Mouse (Mus musculus) kidney, embryonic 16.5 days (tissue): ENCODE data around the gene Capn2. TPM values are rescaled to one million over a fixed set of nuclear protein-coding genes. Genes with fewer than 3 reads are reported as not detected.

Source experiments
- ATAC-seq: fragments of 200-750 bp; cut with Nextera tagmentation; 2 replicates; pipeline ENCODE4 v1.8.0; 2017; ENCODE audit warnings: moderate TSS enrichment; ENCODE audit not compliant: low FRiP score, low TSS enrichment
- H3K27ac ChIP-seq: fragments of 300-500 bp; sonication (generic); 2 replicates; pipeline ENCODE4 v1.5.1; 2014; ENCODE audit warnings: low read length
- H3K27me3 ChIP-seq: fragments of 300-500 bp; sonication (generic); 2 replicates; pipeline ENCODE4 v1.6.1; 2014; ENCODE audit warnings: low read length, control low read depth, mixed read lengths; ENCODE audit not compliant: insufficient read depth
- H3K36me3 ChIP-seq: fragments of 300-500 bp; sonication (generic); 2 replicates; pipeline ENCODE4 v1.6.1; 2014; ENCODE audit warnings: low read length, control low read depth, mixed read lengths; ENCODE audit not compliant: insufficient read depth
- H3K4me1 ChIP-seq: fragments of 300-500 bp; sonication (generic); 2 replicates; pipeline ENCODE4 v1.6.1; 2014; ENCODE audit warnings: low read length, control low read depth, mixed read lengths; ENCODE audit not compliant: insufficient read depth
- H3K4me2 ChIP-seq: fragments of 300-500 bp; sonication (generic); replicated peaks from 2 replicates; pipeline ENCODE4 v1.6.1; 2014; ENCODE audit warnings: low read depth, low read length
- H3K4me3 ChIP-seq: fragments of 300-500 bp; sonication (generic); 2 replicates; pipeline ENCODE4 v1.5.1; 2014; ENCODE audit warnings: mild to moderate bottlenecking, low read length
- H3K9ac ChIP-seq: fragments of 300-500 bp; sonication (generic); replicated peaks from 2 replicates; pipeline ENCODE4 v1.6.1; 2014; ENCODE audit warnings: low read length
- H3K9me3 ChIP-seq: fragments of 300-500 bp; sonication (generic); 2 replicates; pipeline ENCODE4 v1.6.1; 2016; ENCODE audit warnings: low read length, control low read depth
- WGBS: fragments of 180-500 bp; shearing (Covaris S2); extraction: QIAGEN DNeasy Blood & Tissue Kit; methylation state at CpG from one replicate; pipeline ENCODE4 v1.1.7; 2014; 5-methylcytosine and 5-hydroxymethylcytosine counted together
- polyA plus RNA-seq: library from polyadenylated mRNA; unstranded; fragments of >200 nt; fragmentation: Nextera tagmentation; extraction: Ambion mirVana; gene quantifications from 2 replicates; pipeline ENCODE4 v1.2.1, GENCODE M21; 2015

The Capn2 gene
- polyA plus RNA-seq, 1 experiment from 2014 or later, result 142 TPM

DNA sequence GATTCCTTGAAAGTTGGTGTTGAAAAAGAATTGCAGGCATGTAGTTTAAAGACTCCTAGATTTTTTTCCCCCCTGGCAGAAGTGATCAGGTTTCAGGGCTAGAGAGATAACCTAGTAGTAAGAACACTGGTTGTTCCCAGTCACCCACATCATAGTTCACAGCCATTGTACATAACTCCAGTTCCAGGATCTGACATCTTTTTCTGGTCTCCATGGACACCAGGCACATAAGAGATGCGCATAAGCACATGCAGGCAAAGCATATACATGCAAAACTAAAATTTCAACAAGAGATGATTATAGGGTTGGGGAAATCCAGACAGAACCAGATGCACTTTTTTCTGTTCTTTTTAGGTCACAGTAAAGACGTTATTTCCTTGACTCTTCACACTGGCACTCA is 62.3 kb downstream of the Capn2 start:
- Histone ChIP-seq H3K36me3 (peaks cover 30% of the 10 kb centered on the region), H3K4me3 (no peak overlapping the region), H3K27me3 (no peaks in the 10 kb centered on the region), H3K9ac (no peak overlapping the region), H3K9me3 (no peaks in the 10 kb centered on the region), H3K4me1 (peaks cover 18% of the 10 kb centered on the region), H3K27ac (no peak overlapping the region), H3K4me2 (no peak overlapping the region)
- WGBS, result 87% methylated on average over 2 of the region's 2 CpGs
- no peak for ATAC-seq

- Histone ChIP-seq H3K27ac (peak overlapping the region; percentile 47; the same call in 1 of the 2 replicates), H3K36me3 (peaks cover 42% of the 10 kb centered on the region), H3K27me3 (no peaks in the 10 kb centered on the region), H3K9ac (no peak overlapping the region), H3K4me3 (no peak overlapping the region), H3K4me1 (no peaks in the 10 kb centered on the region), H3K9me3 (no peaks in the 10 kb centered on the region), H3K4me2 (no peak overlapping the region)
- 46% methylated on average over 4 of the region's 4 CpGs for WGBS
- 0 out of 2 replicates have a peak, but pooled peaks have one; percentile 19 for ATAC-seq
These were observed 64.9 kb downstream of the Capn2 start for GRCm38 (mm10) chr1:182452473-182452872.

- Histone ChIP-seq H3K36me3 (peaks cover 51% of the 10 kb centered on the region), H3K4me3 (no peak overlapping the region), H3K9me3 (no peaks in the 10 kb centered on the region), H3K27me3 (no peaks in the 10 kb centered on the region), H3K9ac (no peak overlapping the region), H3K4me1 (no peaks in the 10 kb centered on the region), H3K4me2 (no peak overlapping the region), H3K27ac (no peak overlapping the region)
- 93% methylated on average over 14 of the region's 14 CpGs for WGBS
- no peak for ATAC-seq
These were observed 69.0 kb downstream of the Capn2 start for GRCm38 (mm10) chr1:182448276-182449035.

DNA sequence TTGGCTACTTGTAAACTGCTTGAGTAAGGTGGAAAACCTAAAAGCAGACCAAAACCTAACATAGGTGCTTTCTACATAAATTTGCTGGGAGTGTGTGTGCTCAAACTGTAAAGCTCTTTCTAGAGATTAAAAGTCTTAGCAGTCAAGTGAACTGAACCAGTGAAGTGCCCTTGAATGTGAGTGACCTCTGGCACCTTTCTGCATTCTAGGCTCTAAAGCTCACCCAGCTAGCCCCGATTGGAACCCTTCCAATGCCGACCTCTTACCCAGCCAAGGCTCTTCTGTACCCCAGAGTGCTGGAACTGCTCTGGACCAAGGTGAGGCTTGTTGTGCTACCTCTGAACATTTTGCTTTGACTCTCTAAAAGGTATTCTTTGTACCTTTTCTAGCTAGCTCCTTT is 73.3 kb downstream of the Capn2 start:
- no peak for ATAC-seq
- Histone ChIP-seq H3K4me1 (peaks cover 5% of the 10 kb centered on the region; the same call in 1 of the 2 replicates), H3K4me3 (no peak overlapping the region), H3K4me2 (no peak overlapping the region), H3K27ac (no peak overlapping the region), H3K9me3 (no peaks in the 10 kb centered on the region), H3K36me3 (peaks cover 55% of the 10 kb centered on the region), H3K27me3 (no peaks in the 10 kb centered on the region), H3K9ac (no peak overlapping the region)
- WGBS, result 85% methylated on average over 2 of the region's 2 CpGs

- Histone ChIP-seq H3K4me1 (peaks cover 5% of the 10 kb centered on the region; the same call in 1 of the 2 replicates), H3K4me2 (no peak overlapping the region), H3K9me3 (no peaks in the 10 kb centered on the region), H3K27me3 (no peaks in the 10 kb centered on the region), H3K4me3 (no peak overlapping the region), H3K36me3 (peaks cover 53% of the 10 kb centered on the region), H3K9ac (no peak overlapping the region), H3K27ac (no peak overlapping the region)
- 82% methylated on average over 18 of the region's 18 CpGs for WGBS
- no peak for ATAC-seq
These were observed 75.5 kb downstream of the Capn2 start for GRCm38 (mm10) chr1:182441791-182442473.

GRCm38 (mm10) chr1:182439546-182440222 is 77.7 kb downstream of the Capn2 start:
- 53% methylated on average over 5 of the region's 5 CpGs for WGBS
- Histone ChIP-seq H3K36me3 (peaks cover 43% of the 10 kb centered on the region), H3K4me1 (peaks cover 5% of the 10 kb centered on the region; the same call in 1 of the 2 replicates), H3K9me3 (no peaks in the 10 kb centered on the region), H3K9ac (no peak overlapping the region), H3K27ac (peak overlapping the region; percentile 11; the same call in 1 of the 2 replicates), H3K4me3 (no peak overlapping the region), H3K27me3 (no peaks in the 10 kb centered on the region), H3K4me2 (no peak overlapping the region)
- peak; percentile 71; the same call in 1 of the 2 replicates for ATAC-seq

GRCm38 (mm10) chr1:182436746-182437145 is 80.7 kb downstream of the Capn2 start:
- H3K9me3 ChIP-seq, result no peaks in the 10 kb centered on the region
- no peaks in the 10 kb centered on the region for H3K27me3 ChIP-seq
- H3K9ac ChIP-seq, result no peak overlapping the region
- peaks cover 41% of the 10 kb centered on the region for H3K36me3 ChIP-seq
- ATAC-seq, result no peak
- H3K4me2 ChIP-seq, result no peak overlapping the region
- no peak overlapping the region for H3K4me3 ChIP-seq
- no peak overlapping the region for H3K27ac ChIP-seq
- 78% methylated on average over 5 of the region's 5 CpGs for WGBS
- peaks cover 5% of the 10 kb centered on the region; the same call in 1 of the 2 replicates for H3K4me1 ChIP-seq

DNA sequence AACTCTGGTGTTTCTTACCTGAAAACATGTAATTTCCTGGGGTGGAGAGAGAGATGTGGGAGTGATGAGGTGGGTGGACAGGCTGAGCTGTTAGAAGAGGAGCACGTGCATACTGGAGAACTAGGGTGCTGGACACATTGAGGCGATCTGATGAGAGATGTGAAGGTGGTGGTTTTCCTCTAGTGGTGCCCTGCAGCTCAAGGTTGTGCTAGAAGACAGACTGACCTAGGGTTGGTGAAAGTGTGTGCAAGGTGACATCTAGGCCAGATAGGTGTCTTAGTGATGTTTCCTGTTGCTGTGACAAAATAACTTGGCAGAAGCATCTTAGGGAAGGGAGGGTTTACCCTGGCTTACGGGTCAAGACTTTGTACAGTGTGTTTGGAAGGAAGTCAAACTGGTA is 85.3 kb downstream of the Capn2 start:
- no peaks in the 10 kb centered on the region for H3K9me3 ChIP-seq
- no peak overlapping the region for H3K4me3 ChIP-seq
- H3K4me1 ChIP-seq, result peaks cover 6% of the 10 kb centered on the region
- WGBS, result 94% methylated on average over 3 of the region's 3 CpGs
- no peak for ATAC-seq
- no peaks in the 10 kb centered on the region for H3K27me3 ChIP-seq
- no peak overlapping the region for H3K27ac ChIP-seq
- peaks cover 39% of the 10 kb centered on the region for H3K36me3 ChIP-seq
- no peak overlapping the region for H3K4me2 ChIP-seq
- no peak overlapping the region for H3K9ac ChIP-seq

DNA sequence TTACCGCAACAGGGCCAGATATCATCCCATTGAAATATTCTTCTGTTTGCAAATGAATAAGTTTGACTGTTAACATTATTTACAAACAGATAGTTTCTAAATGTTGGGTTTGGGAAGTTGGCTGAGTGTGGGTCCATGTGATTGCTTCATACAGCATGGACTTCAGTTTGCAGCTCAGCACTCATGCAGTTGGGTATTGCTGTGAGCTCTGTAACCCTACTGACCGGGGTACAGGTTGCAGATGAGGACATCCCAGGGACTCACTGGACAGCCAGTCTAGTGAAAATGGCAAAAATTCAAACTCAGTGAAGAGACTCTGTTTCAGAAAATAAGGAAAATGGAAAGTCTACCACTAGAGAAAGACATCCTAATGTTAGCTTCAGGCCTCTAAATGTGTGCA is 86.7 kb downstream of the Capn2 start:
- Histone ChIP-seq H3K9ac (no peak overlapping the region), H3K27me3 (no peaks in the 10 kb centered on the region), H3K27ac (no peak overlapping the region), H3K36me3 (peaks cover 35% of the 10 kb centered on the region), H3K4me1 (peaks cover 18% of the 10 kb centered on the region), H3K4me2 (no peak overlapping the region), H3K4me3 (no peak overlapping the region), H3K9me3 (no peaks in the 10 kb centered on the region)
- ATAC-seq, result no peak
- 98% methylated on average over 2 of the region's 2 CpGs for WGBS
